In genomic region chr19:7311306-7311705, GRCm38 (mm10) we compare ENCODE assay signal across 8 mouse cellular contexts. TPM values are rescaled to one million over a fixed set of nuclear protein-coding genes. Genes with fewer than 3 reads are reported as not detected.
DNase-seq lines count a peak whose midpoint lies in the region; ATAC-seq and TF ChIP-seq lines count a peak whose summit lies in the region.

No protein-coding gene starts in this region.

- TF ChIP-seq CTCF in E14TG2a.4 (conservative IDR thresholded peaks at IDR 0.05; ENCODE audit: low read length), result no peak

- no peaks in the 10 kb centered on the region for H3K27me3 ChIP-seq in E14TG2a.4 (ENCODE audit: insufficient read depth, low read length)
- no peaks in the 10 kb centered on the region for H3K27me3 ChIP-seq in embryonic facial prominence, embryonic 15.5 days
- no peaks in the 10 kb centered on the region for H3K27me3 ChIP-seq in intestine, embryonic 16.5 days (replicated peaks; ENCODE audit: control insufficient read depth, insufficient read depth, low read length)

- peak; percentile 40 for DNase-seq in adrenal gland, postnatal 14 days
- no peak for DNase-seq in adrenal gland, postnatal 4 days (ENCODE audit: low spot score in 2 of 2)
- no peak for DNase-seq in right cerebral cortex, postnatal 10 days (ENCODE audit: low spot score in 2 of 2)
- no peak for DNase-seq in thymus, postnatal 0 days (ENCODE audit: low spot score)
- no peak for DNase-seq in B cell, adult 2 months

- no peaks in the 10 kb centered on the region for H3K9me3 ChIP-seq in E14TG2a.4 (ENCODE audit: low read length)
- H3K9me3 ChIP-seq in embryonic facial prominence, embryonic 15.5 days (replicated peaks), result no peaks in the 10 kb centered on the region
- no peaks in the 10 kb centered on the region for H3K9me3 ChIP-seq in intestine, embryonic 16.5 days (ENCODE audit: control insufficient read depth, low read length)

- peak overlapping the region; percentile 33 for H3K4me2 ChIP-seq in embryonic facial prominence, embryonic 15.5 days (replicated peaks)
- peak overlapping the region; percentile 34 for H3K4me2 ChIP-seq in intestine, embryonic 16.5 days (ENCODE audit: low read depth, low read length)

- H3K36me3 ChIP-seq in E14TG2a.4 (ENCODE audit: insufficient read depth, low read length), result peaks cover 22% of the 10 kb centered on the region
- no peaks in the 10 kb centered on the region for H3K36me3 ChIP-seq in embryonic facial prominence, embryonic 15.5 days
- no peaks in the 10 kb centered on the region for H3K36me3 ChIP-seq in intestine, embryonic 16.5 days (ENCODE audit: control insufficient read depth, insufficient read depth, low read length)

- WGBS in embryonic facial prominence, embryonic 15.5 days, result 41% methylated on average over 10 of the region's 10 CpGs
- 41% methylated on average over 10 of the region's 10 CpGs for WGBS in intestine, embryonic 16.5 days

- no peak for ATAC-seq in embryonic facial prominence, embryonic 15.5 days (ENCODE audit: insufficient number of reproducible peaks, low FRiP score, low TSS enrichment, low read depth)
- no peak for ATAC-seq in intestine, embryonic 16.5 days

- peaks cover 94% of the 10 kb centered on the region for H3K4me1 ChIP-seq in E14TG2a.4 (replicated peaks; ENCODE audit: low read depth, low read length)
- peaks cover 63% of the 10 kb centered on the region for H3K4me1 ChIP-seq in embryonic facial prominence, embryonic 15.5 days
- H3K4me1 ChIP-seq in intestine, embryonic 16.5 days (ENCODE audit: control insufficient read depth, insufficient read depth, low read length), result peaks cover 61% of the 10 kb centered on the region

- H3K4me3 ChIP-seq in E14TG2a.4 (replicated peaks; ENCODE audit: low read length), result peak overlapping the region; percentile 54
- H3K4me3 ChIP-seq in embryonic facial prominence, embryonic 15.5 days (replicated peaks), result no peak overlapping the region
- H3K4me3 ChIP-seq in intestine, embryonic 16.5 days (ENCODE audit: low read length), result 0 out of 2 replicates have a peak overlapping the region, but pooled peaks have one; percentile 7

- H3K27ac ChIP-seq in embryonic facial prominence, embryonic 15.5 days (replicated peaks), result peak overlapping the region; percentile 89
- H3K27ac ChIP-seq in intestine, embryonic 16.5 days (ENCODE audit: low read length), result peak overlapping the region; percentile 86

- H3K9ac ChIP-seq in embryonic facial prominence, embryonic 15.5 days, result no peak overlapping the region
- peak overlapping the region; percentile 52; the same call in 1 of the 2 replicates for H3K9ac ChIP-seq in intestine, embryonic 16.5 days (ENCODE audit: low read depth, low read length)

RNA-seq across cellular contexts. Expression of gene Mark2, which starts 30.4 kb away (rescaled TPM):
- 70.0 and 85.3 TPM in 2 replicates for total RNA-seq in adrenal gland, postnatal 14 days (2021)
- total RNA-seq in adrenal gland, postnatal 4 days (2021), result 10 to 100 TPM; 74.7 to 81.2 TPM
- polyA plus RNA-seq in embryonic facial prominence, embryonic 15.5 days (2015; fragmentation: Nextera tagmentation; extraction: Ambion mirVana), result 54.9 and 60.2 TPM in 2 replicates
- polyA plus RNA-seq in intestine, embryonic 16.5 days (2015; fragmentation: Nextera tagmentation; extraction: Ambion mirVana), result 39.1 and 41.4 TPM in 2 replicates
- 48.1 and 65.1 TPM in 2 replicates for polyA plus RNA-seq in thymus, postnatal 0 days (2015; fragmentation: Nextera tagmentation; extraction: Ambion mirVana)

RNA-seq across cellular contexts. Expression of gene Rcor2, which starts 44.2 kb away (rescaled TPM):
- total RNA-seq in adrenal gland, postnatal 14 days (2021), result 3.4 and 4.1 TPM in 2 replicates
- 10 to 100 TPM; 13.4 to 14.8 TPM for total RNA-seq in adrenal gland, postnatal 4 days (2021)
- polyA plus RNA-seq in embryonic facial prominence, embryonic 15.5 days (2015; fragmentation: Nextera tagmentation; extraction: Ambion mirVana), result 20.3 and 22.9 TPM in 2 replicates
- 6.5 and 9.0 TPM in 2 replicates for polyA plus RNA-seq in intestine, embryonic 16.5 days (2015; fragmentation: Nextera tagmentation; extraction: Ambion mirVana)
- 7.3 and 8.1 TPM in 2 replicates for polyA plus RNA-seq in thymus, postnatal 0 days (2015; fragmentation: Nextera tagmentation; extraction: Ambion mirVana)
